In the genomic region with DNA sequence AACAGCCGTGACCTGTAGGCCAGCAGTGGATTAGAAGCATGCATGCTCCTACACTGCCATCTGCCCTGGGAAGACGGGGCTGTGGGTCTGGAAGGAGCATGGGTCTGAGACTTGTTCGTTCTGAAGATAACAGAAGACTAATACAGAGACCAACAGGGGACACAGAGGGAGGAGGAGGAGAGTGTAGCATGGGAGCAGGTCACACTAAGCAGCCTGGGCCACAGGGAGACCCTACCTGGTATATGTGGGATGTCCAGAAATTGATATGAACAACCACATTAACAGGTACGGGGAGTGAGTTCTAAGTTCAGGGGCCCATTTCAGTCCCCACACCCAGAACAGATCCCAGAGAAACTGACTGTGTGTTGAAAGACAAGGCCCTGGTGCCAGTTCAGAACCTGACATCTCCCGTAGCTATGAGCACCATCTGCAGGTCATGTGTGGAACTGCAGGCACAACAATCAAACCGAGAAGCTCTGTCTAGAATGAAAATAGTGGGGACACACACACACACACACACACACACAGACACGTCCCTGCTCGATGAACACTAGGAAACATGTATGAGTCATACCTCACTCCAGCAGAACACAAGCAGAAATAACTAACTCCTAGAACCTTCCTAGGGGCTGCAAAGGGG, we compare ENCODE assay signal across 8 mouse cellular contexts.
DNase-seq lines count a peak whose midpoint lies in the region; ATAC-seq and TF ChIP-seq lines count a peak whose summit lies in the region.

No protein-coding gene starts in this region.

- H3K27ac ChIP-seq in spleen, adult 2 months (ENCODE audit: insufficient read depth, low read length) = no peak overlapping the region
- H3K27ac ChIP-seq in embryonic facial prominence, embryonic 15.5 days (replicated peaks) = no peak overlapping the region
- no peak overlapping the region for H3K27ac ChIP-seq in hindbrain, embryonic 14.5 days

- H3K4me2 ChIP-seq in embryonic facial prominence, embryonic 15.5 days (replicated peaks) = no peak overlapping the region
- H3K4me2 ChIP-seq in hindbrain, embryonic 14.5 days (replicated peaks) = no peak overlapping the region

- peak; percentile 3 to 30 for DNase-seq in spleen, adult 2 months (ENCODE audit: low read depth in 1 of 2, low spot score in 2 of 2)
- DNase-seq in spleen, adult 12 weeks (ENCODE audit: low spot score) = no peak
- DNase-seq in brain, adult 2 months (ENCODE audit: low read depth, low spot score) = peak; percentile 91
- peak; percentile 89 for DNase-seq in hindbrain, embryonic 14.5 days (ENCODE audit: low spot score)
- peak; percentile 75 to 82 for DNase-seq in left cerebral cortex, postnatal 36 days (ENCODE audit: low spot score in 2 of 2)
- DNase-seq in natural killer cell, adult 2 months (ENCODE audit: low spot score in 2 of 2) = peak; percentile 23 to 39
- DNase-seq in thymus, postnatal 0 days (ENCODE audit: low spot score) = peak; percentile 49

- intact Hi-C loops in left cerebral cortex, postnatal 36 days (cut with DNase I) = loop anchor here (2.0 to 10.0 kb wide), 2 partner anchors 160 to 338 kb away; no protein-coding TSS in a partner anchor

- H3K36me3 ChIP-seq in spleen, adult 2 months (ENCODE audit: control insufficient read depth, insufficient read depth, low read length) = no peaks in the 10 kb centered on the region
- no peaks in the 10 kb centered on the region for H3K36me3 ChIP-seq in embryonic facial prominence, embryonic 15.5 days
- H3K36me3 ChIP-seq in hindbrain, embryonic 14.5 days (replicated peaks; ENCODE audit: control insufficient read depth, insufficient read depth) = peaks cover 11% of the 10 kb centered on the region; the same call in 1 of the 2 replicates

- no peaks in the 10 kb centered on the region for H3K27me3 ChIP-seq in spleen, adult 2 months (ENCODE audit: control insufficient read depth, insufficient read depth, low read length)
- no peaks in the 10 kb centered on the region for H3K27me3 ChIP-seq in embryonic facial prominence, embryonic 15.5 days
- no peaks in the 10 kb centered on the region for H3K27me3 ChIP-seq in hindbrain, embryonic 14.5 days (ENCODE audit: control insufficient read depth, insufficient read depth, low read length)

- no peak overlapping the region for H3K9ac ChIP-seq in embryonic facial prominence, embryonic 15.5 days
- H3K9ac ChIP-seq in hindbrain, embryonic 14.5 days = no peak overlapping the region

- H3K4me1 ChIP-seq in spleen, adult 2 months (ENCODE audit: control insufficient read depth, insufficient read depth, insufficient read length) = no peaks in the 10 kb centered on the region
- no peaks in the 10 kb centered on the region for H3K4me1 ChIP-seq in embryonic facial prominence, embryonic 15.5 days
- no peaks in the 10 kb centered on the region for H3K4me1 ChIP-seq in hindbrain, embryonic 14.5 days (replicated peaks; ENCODE audit: control insufficient read depth, insufficient read depth, low read length)

- no peaks in the 10 kb centered on the region for H3K9me3 ChIP-seq in embryonic facial prominence, embryonic 15.5 days (replicated peaks)
- H3K9me3 ChIP-seq in hindbrain, embryonic 14.5 days (ENCODE audit: control insufficient read depth, low read length) = no peaks in the 10 kb centered on the region

- 38% methylated on average over 8 of the region's 8 CpGs for WGBS in spleen, adult 2 months
- 34% methylated on average over 8 of the region's 8 CpGs for WGBS in embryonic facial prominence, embryonic 15.5 days
- 33% methylated on average over 8 of the region's 8 CpGs for WGBS in hindbrain, embryonic 14.5 days

- peak; percentile 53; the same call in 1 of the 2 replicates for TF ChIP-seq CTCF in spleen, adult 2 months (IDR thresholded peaks at IDR 0.05; ENCODE audit: extremely low read depth, insufficient read depth, insufficient read length, insufficient replicate concordance)

- peak; percentile 29; the same call in 1 of the 2 replicates for ATAC-seq in embryonic facial prominence, embryonic 15.5 days (ENCODE audit: insufficient number of reproducible peaks, low FRiP score, low TSS enrichment, low read depth)
- no peak for ATAC-seq in hindbrain, embryonic 14.5 days (ENCODE audit: low FRiP score)

- no peak for TF ChIP-seq POLR2A in spleen, adult 2 months (IDR thresholded peaks at IDR 0.05; ENCODE audit: low read depth, low read length)

- H3K4me3 ChIP-seq in spleen, adult 2 months (ENCODE audit: extremely low read depth, insufficient read depth, insufficient read length) = no peak overlapping the region
- H3K4me3 ChIP-seq in embryonic facial prominence, embryonic 15.5 days (replicated peaks) = no peak overlapping the region
- no peak overlapping the region for H3K4me3 ChIP-seq in hindbrain, embryonic 14.5 days (replicated peaks; ENCODE audit: low read length)
